Mouse (Mus musculus) hindbrain, embryonic 13.5 days (tissue): Measurements from ENCODE around the gene Ptgfrn. TPM values are rescaled to one million over a fixed set of nuclear protein-coding genes. Genes with fewer than 3 reads are reported as not detected.

ENCODE experiments used
- ATAC-seq: fragments of 200-750 bp; cut with Nextera tagmentation; 2 replicates; pipeline ENCODE4 v1.8.0; 2017; ENCODE audit warnings: moderate TSS enrichment; ENCODE audit not compliant: low FRiP score
- H3K27ac ChIP-seq: fragments of 300-500 bp; sonication (generic); 2 replicates; pipeline ENCODE4 v1.5.1; 2015; ENCODE audit warnings: inconsistent platforms, mild to moderate bottlenecking, moderate library complexity
- H3K27me3 ChIP-seq: fragments of 300-500 bp; sonication (generic); 2 replicates; pipeline ENCODE4 v1.6.1; 2015; ENCODE audit warnings: mild to moderate bottlenecking, inconsistent platforms
- H3K36me3 ChIP-seq: fragments of 300-500 bp; sonication (generic); 2 replicates; pipeline ENCODE4 v1.6.1; 2015; ENCODE audit warnings: mild to moderate bottlenecking, inconsistent platforms
- H3K4me1 ChIP-seq: fragments of 300-500 bp; sonication (generic); replicated peaks from 2 replicates; pipeline ENCODE4 v1.6.1; 2015; ENCODE audit warnings: inconsistent platforms
- H3K4me2 ChIP-seq: fragments of 300-500 bp; sonication (generic); 2 replicates; pipeline ENCODE4 v1.6.1; 2015; ENCODE audit warnings: inconsistent platforms, mild to moderate bottlenecking, moderate library complexity
- H3K4me3 ChIP-seq: fragments of 300-500 bp; sonication (generic); 2 replicates; pipeline ENCODE4 v1.5.1; 2015; ENCODE audit warnings: mild to moderate bottlenecking, inconsistent platforms
- H3K9ac ChIP-seq: fragments of 300-500 bp; sonication (generic); 2 replicates; pipeline ENCODE4 v1.6.1; 2015; ENCODE audit warnings: mild to moderate bottlenecking, inconsistent platforms
- H3K9me3 ChIP-seq: fragments of 300-500 bp; sonication (generic); 2 replicates; pipeline ENCODE4 v1.6.1; 2016; ENCODE audit warnings: inconsistent platforms
- WGBS: fragments of 180-500 bp; shearing (Covaris S2); methylation state at CpG from one replicate; pipeline ENCODE4 v1.1.7; 2015; 5-methylcytosine and 5-hydroxymethylcytosine counted together
- polyA plus RNA-seq: library from polyadenylated mRNA; unstranded; fragments of >200 nt; fragmentation: Nextera tagmentation; extraction: Ambion mirVana; gene quantifications from 2 replicates; pipeline ENCODE4 v1.2.1, GENCODE M21; 2015

Ptgfrn gene
- polyA plus RNA-seq, 1 experiment from 2014 or later, result 2.1 TPM

- Histone ChIP-seq H3K27me3 (no peaks in the 10 kb centered on the region), H3K4me1 (peaks cover 44% of the 10 kb centered on the region), H3K4me3 (no peak overlapping the region), H3K27ac (no peak overlapping the region), H3K9ac (no peak overlapping the region), H3K9me3 (no peaks in the 10 kb centered on the region), H3K36me3 (peaks cover 4% of the 10 kb centered on the region; the same call in 1 of the 2 replicates), H3K4me2 (no peak overlapping the region)
- WGBS, result 87% methylated on average over 9 of the region's 9 CpGs
- ATAC-seq, result no peak
Measured at GRCm38 (mm10) chr3:101073384-101073783, 36.7 kb downstream of the Ptgfrn start.

GRCm38 (mm10) chr3:101072506-101073215 lies 37.4 kb downstream of the Ptgfrn start:
- H3K27me3 ChIP-seq, result no peaks in the 10 kb centered on the region
- no peak overlapping the region for H3K27ac ChIP-seq
- no peak overlapping the region for H3K4me2 ChIP-seq
- no peak overlapping the region for H3K9ac ChIP-seq
- no peak overlapping the region for H3K4me3 ChIP-seq
- no peaks in the 10 kb centered on the region for H3K9me3 ChIP-seq
- ATAC-seq, result no peak
- 92% methylated on average over 15 of the region's 15 CpGs for WGBS
- H3K4me1 ChIP-seq, result peaks cover 46% of the 10 kb centered on the region
- H3K36me3 ChIP-seq, result peaks cover 4% of the 10 kb centered on the region; the same call in 1 of the 2 replicates

- ATAC-seq, result no peak
- Histone ChIP-seq H3K4me2 (no peak overlapping the region), H3K9ac (no peak overlapping the region), H3K27ac (0 out of 2 replicates have a peak overlapping the region, but pooled peaks have one; percentile 25), H3K9me3 (no peaks in the 10 kb centered on the region), H3K4me1 (peaks cover 44% of the 10 kb centered on the region), H3K36me3 (no peaks in the 10 kb centered on the region), H3K27me3 (no peaks in the 10 kb centered on the region), H3K4me3 (no peak overlapping the region)
Measured at GRCm38 (mm10) chr3:101071576-101071975, 38.5 kb downstream of the Ptgfrn start.

GRCm38 (mm10) chr3:101070796-101071235 lies 39.3 kb downstream of the Ptgfrn start:
- no peaks in the 10 kb centered on the region for H3K9me3 ChIP-seq
- WGBS, result 47% methylated on average over 6 of the region's 6 CpGs
- H3K4me3 ChIP-seq, result no peak overlapping the region
- peak overlapping the region; percentile 48; the same call in 1 of the 2 replicates for H3K27ac ChIP-seq
- 0 out of 2 replicates have a peak, but pooled peaks have one; percentile 25 for ATAC-seq
- no peaks in the 10 kb centered on the region for H3K36me3 ChIP-seq
- H3K4me2 ChIP-seq, result no peak overlapping the region
- H3K27me3 ChIP-seq, result no peaks in the 10 kb centered on the region
- no peak overlapping the region for H3K9ac ChIP-seq
- H3K4me1 ChIP-seq, result peaks cover 44% of the 10 kb centered on the region

- Histone ChIP-seq H3K27me3 (no peaks in the 10 kb centered on the region), H3K4me1 (peaks cover 44% of the 10 kb centered on the region), H3K4me3 (no peak overlapping the region), H3K9ac (no peak overlapping the region), H3K27ac (peak overlapping the region; percentile 48; the same call in 1 of the 2 replicates), H3K4me2 (no peak overlapping the region), H3K9me3 (no peaks in the 10 kb centered on the region), H3K36me3 (no peaks in the 10 kb centered on the region)
- 53% methylated on average over 10 of the region's 10 CpGs for WGBS
- ATAC-seq, result no peak
Measured at GRCm38 (mm10) chr3:101070230-101070795, 39.8 kb downstream of the Ptgfrn start.

- H3K4me3 ChIP-seq, result no peak overlapping the region
- 63% methylated on average over 5 of the region's 5 CpGs for WGBS
- H3K9me3 ChIP-seq, result no peaks in the 10 kb centered on the region
- ATAC-seq, result no peak
- peaks cover 44% of the 10 kb centered on the region for H3K4me1 ChIP-seq
- 0 out of 2 replicates have a peak overlapping the region, but pooled peaks have one; percentile 12 for H3K27ac ChIP-seq
- no peak overlapping the region for H3K9ac ChIP-seq
- H3K27me3 ChIP-seq, result no peaks in the 10 kb centered on the region
- no peaks in the 10 kb centered on the region for H3K36me3 ChIP-seq
- H3K4me2 ChIP-seq, result no peak overlapping the region
Measured at GRCm38 (mm10) chr3:101068701-101069100, 41.4 kb downstream of the Ptgfrn start.

- no peaks in the 10 kb centered on the region for H3K9me3 ChIP-seq
- 86% methylated on average over 6 of the region's 6 CpGs for WGBS
- no peaks in the 10 kb centered on the region for H3K27me3 ChIP-seq
- no peak overlapping the region for H3K4me2 ChIP-seq
- no peak overlapping the region for H3K9ac ChIP-seq
- H3K27ac ChIP-seq, result no peak overlapping the region
- ATAC-seq, result no peak
- peaks cover 27% of the 10 kb centered on the region for H3K4me1 ChIP-seq
- H3K4me3 ChIP-seq, result no peak overlapping the region
- no peaks in the 10 kb centered on the region for H3K36me3 ChIP-seq
Measured at GRCm38 (mm10) chr3:101066175-101066574, 43.9 kb downstream of the Ptgfrn start.

- Histone ChIP-seq H3K4me3 (no peak overlapping the region), H3K9me3 (no peaks in the 10 kb centered on the region), H3K4me1 (no peaks in the 10 kb centered on the region; the same call in 1 of the 2 replicates), H3K27ac (no peak overlapping the region), H3K4me2 (no peak overlapping the region), H3K36me3 (peaks cover 16% of the 10 kb centered on the region; the same call in 1 of the 2 replicates), H3K27me3 (no peaks in the 10 kb centered on the region), H3K9ac (no peak overlapping the region)
- WGBS, result 95% methylated on average over 7 of the region's 7 CpGs
- ATAC-seq, result no peak
Measured at GRCm38 (mm10) chr3:101061865-101062585, 48.1 kb downstream of the Ptgfrn start.

- no peak overlapping the region for H3K4me3 ChIP-seq
- ATAC-seq, result no peak
- no peak overlapping the region for H3K9ac ChIP-seq
- no peaks in the 10 kb centered on the region for H3K27me3 ChIP-seq
- H3K4me1 ChIP-seq, result no peaks in the 10 kb centered on the region
- H3K9me3 ChIP-seq, result no peaks in the 10 kb centered on the region
- H3K4me2 ChIP-seq, result no peak overlapping the region
- peaks cover 16% of the 10 kb centered on the region; the same call in 1 of the 2 replicates for H3K36me3 ChIP-seq
- no peak overlapping the region for H3K27ac ChIP-seq
- WGBS, result 88% methylated on average over 4 of the region's 4 CpGs
Measured at GRCm38 (mm10) chr3:101059214-101059613, 50.9 kb downstream of the Ptgfrn start.

- Histone ChIP-seq H3K4me2 (no peak overlapping the region), H3K4me3 (no peak overlapping the region), H3K9me3 (no peaks in the 10 kb centered on the region), H3K27me3 (no peaks in the 10 kb centered on the region), H3K9ac (no peak overlapping the region), H3K27ac (no peak overlapping the region), H3K4me1 (no peaks in the 10 kb centered on the region), H3K36me3 (peaks cover 16% of the 10 kb centered on the region; the same call in 1 of the 2 replicates)
- WGBS, result 91% methylated on average over 2 of the region's 2 CpGs
- ATAC-seq, result no peak
Measured at GRCm38 (mm10) chr3:101058203-101058602, 51.9 kb downstream of the Ptgfrn start.

GRCm38 (mm10) chr3:101055216-101055615 lies 54.9 kb downstream of the Ptgfrn start:
- no peak overlapping the region for H3K9ac ChIP-seq
- no peak overlapping the region for H3K27ac ChIP-seq
- H3K4me2 ChIP-seq, result no peak overlapping the region
- peaks cover 8% of the 10 kb centered on the region; the same call in 1 of the 2 replicates for H3K36me3 ChIP-seq
- H3K27me3 ChIP-seq, result no peaks in the 10 kb centered on the region
- WGBS, result 92% methylated on average over 8 of the region's 8 CpGs
- H3K4me1 ChIP-seq, result no peaks in the 10 kb centered on the region
- no peak for ATAC-seq
- no peaks in the 10 kb centered on the region for H3K9me3 ChIP-seq
- H3K4me3 ChIP-seq, result no peak overlapping the region

GRCm38 (mm10) chr3:101051601-101052000 lies 58.5 kb downstream of the Ptgfrn start:
- 86% methylated on average over 4 of the region's 4 CpGs for whole genome bisulfite sequencing
- Histone ChIP-seq H3K9me3 (no peaks in the 10 kb centered on the region), H3K4me1 (peaks cover 8% of the 10 kb centered on the region; the same call in 1 of the 2 replicates), H3K9ac (no peak overlapping the region), H3K27ac (no peak overlapping the region), H3K4me2 (no peak overlapping the region), H3K27me3 (no peaks in the 10 kb centered on the region), H3K4me3 (no peak overlapping the region), H3K36me3 (peaks cover 4% of the 10 kb centered on the region; the same call in 1 of the 2 replicates)
- ATAC-seq, result no peak
